Mouse (Mus musculus): ENCODE data around the gene Atad2b.
A peak's percentile ranks its signal among the peaks of the same experiment; 100 is the strongest.
"Not testable (repeated sequence)": the region's sequence is repeated elsewhere in the genome, so short reads cannot be mapped to it uniquely, and the experiment has no call there.

The Atad2b gene

DNA sequence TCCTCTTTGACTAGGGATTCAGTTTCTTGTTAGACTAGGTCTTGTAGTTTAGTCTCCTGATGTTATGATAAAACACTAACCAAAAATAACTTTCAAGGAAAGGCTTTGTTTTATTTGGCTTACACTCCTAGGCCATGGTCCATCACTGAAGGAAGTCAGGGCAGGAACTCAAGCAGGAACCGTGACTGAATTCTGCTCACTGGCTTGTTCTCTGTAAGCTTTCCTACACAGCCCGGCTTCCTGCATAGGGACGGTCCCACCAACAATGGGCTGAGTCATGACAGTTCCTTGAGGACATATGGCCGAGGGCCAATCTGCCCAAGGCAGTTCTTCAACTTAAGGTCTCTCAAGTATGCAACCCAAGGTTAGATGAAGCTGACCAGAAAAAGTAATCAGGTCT lies 5.4 kb upstream of the Atad2b start:
- DNase-seq (ENCODE audit: low spot score), result no peak

DNA sequence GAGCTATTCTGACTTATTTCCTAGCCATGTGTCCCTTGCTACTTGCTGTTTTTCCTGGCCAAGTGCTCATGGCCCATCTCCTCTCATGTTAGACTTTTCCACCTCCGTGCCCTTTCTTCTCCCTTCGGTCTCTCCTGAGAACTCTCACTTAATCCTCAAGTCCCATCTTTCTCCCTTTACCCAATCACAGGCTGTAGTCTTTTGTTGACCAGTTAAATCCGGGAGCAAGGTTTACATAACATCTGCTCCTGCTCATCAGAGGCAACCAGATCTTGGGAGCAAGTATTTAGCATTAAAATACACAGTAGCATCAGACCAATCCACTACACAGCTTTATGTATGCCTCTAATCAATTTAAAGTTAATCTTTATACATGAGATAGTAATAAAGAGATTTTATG lies 2.7 kb upstream of the Atad2b start:
- DNase-seq (ENCODE audit: low spot score), result no peak

DNA sequence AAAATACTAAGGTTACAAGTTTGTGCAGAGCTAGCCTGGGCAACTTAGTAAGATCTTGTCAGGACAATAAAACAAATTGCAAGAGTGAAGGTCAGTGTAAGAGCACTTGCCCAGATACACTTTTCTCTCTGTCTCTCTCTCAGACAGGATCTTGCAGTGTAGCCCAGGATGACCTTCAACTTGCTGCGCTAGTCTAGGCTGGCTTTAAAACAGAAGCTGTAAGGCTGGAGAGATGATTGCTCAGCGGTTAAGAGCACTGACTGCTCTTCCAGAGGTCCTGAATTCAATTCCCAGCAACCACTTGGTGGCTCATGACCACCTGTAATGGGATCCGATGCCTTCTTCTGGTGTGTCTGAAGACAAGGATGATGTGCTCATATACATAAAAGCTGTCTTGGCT lies 2.2 kb upstream of the Atad2b start:
- no peak for DNase-seq (ENCODE audit: low spot score)

DNA sequence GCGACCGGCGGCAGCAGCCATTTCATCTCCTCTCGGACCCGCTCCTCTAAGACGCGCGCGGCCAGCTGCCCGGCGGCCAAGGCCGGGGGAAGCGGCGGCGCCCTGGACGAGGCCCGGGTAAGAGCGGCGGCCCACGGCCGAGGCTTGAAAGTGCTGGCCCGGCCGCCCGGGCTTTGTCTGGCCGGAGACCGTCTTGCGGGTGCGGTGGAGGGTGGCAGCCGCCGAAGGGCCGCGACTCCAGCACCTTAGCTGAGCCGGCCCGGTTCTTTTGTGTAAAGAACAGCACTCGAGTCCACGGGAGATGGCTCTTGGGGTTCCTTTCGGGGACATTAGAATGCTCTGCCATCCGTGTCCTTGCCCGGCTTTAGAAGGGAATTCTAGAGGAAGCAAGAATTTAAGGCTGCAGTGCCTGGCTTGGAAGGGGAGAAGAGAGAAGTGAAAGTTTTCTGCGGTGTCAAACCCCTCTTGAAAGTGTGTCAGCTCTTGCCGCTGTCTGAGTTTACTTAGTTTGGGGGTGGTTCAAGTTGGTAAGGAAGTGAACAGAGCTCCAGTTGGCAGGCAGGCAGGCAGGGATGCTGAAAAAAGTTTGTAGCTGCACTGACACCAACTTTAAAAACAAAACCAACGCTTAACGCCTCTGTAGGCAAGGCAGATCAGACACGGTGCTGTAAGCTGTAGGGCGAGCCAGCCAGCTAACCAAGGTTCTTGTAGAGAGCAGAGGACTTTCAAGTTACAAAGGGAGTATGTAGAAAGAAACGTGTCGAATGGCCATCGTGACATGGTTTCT lies 845 bp downstream of the Atad2b start:
- peak; percentile 52 for DNase-seq (ENCODE audit: low spot score)

DNA sequence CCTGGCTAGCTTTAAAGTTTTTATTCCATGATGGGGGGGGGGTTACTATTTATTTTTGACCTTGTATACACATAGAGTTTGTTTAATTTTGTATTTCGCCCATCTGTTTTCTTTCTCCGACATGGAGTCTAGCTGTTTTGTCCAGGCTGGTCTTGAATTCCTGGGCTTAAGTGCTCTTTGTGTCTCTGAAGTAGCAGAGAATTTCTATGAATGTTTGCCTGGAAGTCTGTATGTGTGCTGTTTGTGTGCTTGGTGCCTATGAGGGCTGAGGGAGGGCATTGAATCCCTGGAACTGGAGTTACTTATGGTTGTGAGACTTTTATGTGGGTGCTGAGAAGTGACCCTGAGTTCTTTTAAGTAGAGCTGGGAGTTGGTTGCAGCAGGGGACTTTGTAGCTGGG lies 11.0 kb downstream of the Atad2b start:
- DNase-seq (ENCODE audit: low spot score), result no peak

DNA sequence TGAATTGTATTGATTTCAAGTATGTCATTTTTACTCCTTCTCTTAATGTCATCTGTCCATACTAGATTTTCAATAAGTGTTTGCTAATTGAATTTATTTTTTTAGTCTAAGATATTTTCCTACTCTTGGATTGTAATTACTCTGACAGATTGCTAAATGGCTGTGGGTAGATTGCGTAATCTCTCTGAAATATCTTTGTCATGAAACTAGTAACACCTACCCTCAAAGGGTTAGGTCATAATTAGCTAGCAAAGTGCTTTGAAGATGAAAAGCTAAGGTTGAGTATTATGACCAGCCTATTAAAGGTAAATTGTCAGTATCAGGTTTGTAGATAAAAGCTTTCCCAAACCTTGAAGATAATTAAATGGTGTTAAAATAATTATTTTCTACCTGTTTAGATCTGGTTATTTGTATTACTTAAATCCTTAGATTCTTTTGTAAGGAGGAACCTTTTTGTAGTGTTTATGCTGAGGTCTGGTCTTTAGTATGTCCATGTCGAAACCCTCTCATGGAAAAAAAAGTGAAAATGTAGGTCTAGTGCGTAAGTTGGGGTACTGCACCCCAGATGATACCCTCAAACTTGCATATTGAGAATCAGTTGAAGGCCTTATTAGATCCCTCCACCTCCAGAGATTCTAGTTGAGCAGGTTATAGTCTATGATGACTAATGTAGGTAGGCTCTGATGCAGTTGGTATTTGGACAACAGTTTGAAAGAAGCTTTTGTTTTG lies 13.8 kb downstream of the Atad2b start:
- DNase-seq (ENCODE audit: low spot score), result no peak

DNA sequence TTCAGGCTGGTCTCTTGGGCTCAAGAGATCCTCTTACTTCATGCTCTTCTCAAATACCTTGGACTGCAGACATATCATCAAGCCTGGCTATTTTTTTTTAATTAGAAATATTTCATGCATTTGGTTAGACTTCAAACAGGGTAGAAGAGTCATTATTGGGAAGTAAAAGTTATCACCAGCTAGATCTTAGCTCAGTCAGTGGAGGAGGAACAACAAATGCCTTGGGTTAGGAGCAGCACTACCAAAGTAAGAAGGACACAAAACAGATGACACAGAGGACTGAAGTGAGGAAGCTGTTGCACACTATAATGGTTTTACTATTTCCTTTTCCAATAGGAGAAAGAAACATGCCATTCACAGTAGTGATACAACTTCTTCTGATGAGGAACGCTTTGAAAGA lies 35.1 kb downstream of the Atad2b start:
- DNase-seq (ENCODE audit: low spot score), result no peak

DNA sequence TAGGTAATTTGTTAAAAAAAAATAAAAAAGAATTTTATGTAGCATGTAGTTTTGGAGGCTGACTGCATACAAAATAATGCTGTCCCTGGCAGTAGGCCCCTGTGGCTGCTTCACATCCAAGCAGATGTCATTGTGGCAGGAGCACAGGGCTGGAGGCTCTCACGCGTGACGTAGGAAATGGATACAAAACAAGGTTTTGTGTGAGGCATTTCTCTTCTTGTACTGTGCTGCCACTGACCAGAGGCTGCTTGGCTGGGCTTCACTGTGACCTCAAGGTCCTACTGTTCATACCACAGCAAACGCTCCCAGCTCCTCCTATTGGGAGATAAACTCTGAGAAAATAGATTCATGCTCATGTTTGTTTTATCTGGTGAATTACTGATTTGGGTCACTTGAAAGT lies 36.0 kb downstream of the Atad2b start:
- DNase-seq (ENCODE audit: low spot score), result no peak

DNA sequence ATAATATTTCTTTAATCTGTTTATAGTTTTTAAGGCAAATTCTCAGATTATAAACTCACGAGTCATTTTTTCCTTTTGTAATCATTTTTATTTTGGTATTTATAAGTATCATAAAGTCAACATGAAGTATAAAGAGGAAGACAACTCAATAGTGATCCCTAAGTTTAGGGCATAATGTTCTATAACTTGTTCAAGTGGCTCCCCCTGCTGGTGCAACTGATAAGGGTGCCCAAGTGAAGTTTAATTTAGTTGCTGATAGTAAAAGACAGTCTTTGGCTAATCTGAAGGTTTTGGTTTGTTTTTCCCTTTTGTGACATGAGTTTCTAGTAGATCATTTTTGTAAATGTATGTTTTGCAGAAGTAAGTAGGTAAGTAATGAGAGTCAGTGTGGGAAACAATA lies 55.8 kb downstream of the Atad2b start:
- DNase-seq (ENCODE audit: low spot score), result peak; percentile 21

DNA sequence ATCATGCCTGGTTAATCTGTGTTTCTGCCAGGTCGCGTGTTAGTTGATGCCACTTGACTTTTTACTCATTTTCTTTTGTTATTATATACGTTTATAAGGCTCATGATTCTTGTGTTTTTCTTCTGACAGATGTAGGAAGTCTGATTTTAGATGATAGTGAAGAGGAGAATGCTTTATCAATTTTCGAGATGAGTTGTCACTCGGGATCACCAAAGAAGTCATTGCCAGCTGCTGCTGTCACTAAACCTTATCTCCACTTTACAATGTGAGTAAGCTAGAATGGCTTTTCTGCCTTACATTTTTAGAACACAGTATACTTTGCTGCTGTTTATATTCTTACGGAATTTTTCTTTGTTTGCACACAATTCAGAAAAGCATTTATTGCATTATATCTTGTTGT lies 61.2 kb downstream of the Atad2b start:
- DNase-seq (ENCODE audit: low spot score), result no peak

DNA sequence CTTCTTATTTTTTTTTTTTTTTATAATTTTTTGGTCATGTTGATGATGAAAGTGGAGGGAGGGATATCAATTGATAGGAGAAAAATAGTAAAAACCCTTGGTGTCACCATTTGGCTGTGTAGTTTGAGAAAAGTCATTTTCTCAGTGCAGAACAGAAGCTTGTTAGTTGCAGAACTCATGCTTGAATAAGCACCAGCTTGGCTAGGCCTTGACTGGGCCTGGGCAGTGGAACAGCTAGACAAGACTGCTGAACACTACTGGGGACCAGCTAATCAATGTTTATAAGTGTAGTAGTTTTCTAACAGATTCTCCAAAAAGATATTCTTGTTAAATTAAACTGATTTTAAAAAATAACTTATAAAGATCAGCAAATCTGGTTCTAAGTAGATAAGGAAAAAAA lies 79.8 kb downstream of the Atad2b start:
- no peak for DNase-seq (ENCODE audit: low spot score)

DNA sequence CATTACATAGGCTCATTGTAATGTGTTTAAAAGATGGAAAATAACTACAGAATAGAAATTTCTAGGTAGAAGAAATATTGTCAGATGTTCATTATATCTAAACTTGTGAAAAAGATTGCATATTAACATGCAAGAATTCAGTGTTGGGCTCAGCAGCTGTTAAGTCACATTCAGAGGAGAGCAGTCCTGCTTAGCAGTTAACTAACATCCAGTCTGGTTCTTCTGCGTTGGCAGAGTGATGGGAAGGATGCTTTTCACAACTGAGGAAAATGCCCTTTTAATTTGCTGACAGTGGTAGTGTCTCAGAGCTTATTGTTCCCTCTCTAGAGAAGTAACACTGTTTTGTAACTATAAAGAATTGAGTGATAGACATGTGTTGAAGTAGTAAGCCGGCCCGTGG lies 88.2 kb downstream of the Atad2b start:
- no peak for DNase-seq (ENCODE audit: low spot score)

DNA sequence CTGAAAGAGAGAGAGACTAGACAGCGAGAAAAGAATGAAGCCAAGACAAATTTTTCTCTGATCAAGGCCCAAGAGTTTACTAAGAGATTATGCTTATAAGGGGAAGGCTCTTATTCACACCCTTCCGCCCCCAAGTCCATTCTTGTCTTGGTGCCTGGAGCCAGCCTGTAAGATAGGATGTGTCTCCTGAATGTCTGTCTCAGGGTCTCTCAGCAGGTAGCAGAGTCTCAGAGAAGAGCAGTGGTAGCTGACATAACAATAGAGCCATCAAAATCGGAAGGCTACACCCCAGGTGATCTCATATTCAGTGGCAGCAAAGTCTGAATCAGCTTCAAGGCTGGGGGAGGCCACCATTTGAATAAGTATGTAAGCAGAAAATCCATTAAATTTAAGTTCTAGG lies 88.6 kb downstream of the Atad2b start:
- DNase-seq (ENCODE audit: low spot score), result not testable (repeated sequence)

DNA sequence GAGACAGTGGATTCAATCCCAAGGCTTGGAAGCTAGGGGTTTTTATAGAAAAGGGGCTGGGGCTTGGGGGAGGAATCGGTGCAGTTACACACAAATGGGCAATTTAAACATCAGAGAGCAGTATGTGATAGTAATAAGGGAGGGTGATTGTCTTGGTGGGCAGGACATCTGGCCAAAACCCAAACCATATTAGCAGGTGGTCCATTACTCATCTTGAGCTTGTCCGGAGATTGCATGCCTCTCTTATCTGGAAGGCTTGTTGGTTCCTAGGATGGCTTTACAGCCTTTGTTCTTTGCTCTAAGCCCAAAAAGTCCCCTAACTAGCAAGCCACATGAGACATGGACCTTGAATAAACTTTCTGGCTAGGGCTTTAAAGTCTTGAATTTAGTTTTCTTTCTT lies 91.5 kb downstream of the Atad2b start:
- DNase-seq (ENCODE audit: low spot score), result not testable (repeated sequence)

DNA sequence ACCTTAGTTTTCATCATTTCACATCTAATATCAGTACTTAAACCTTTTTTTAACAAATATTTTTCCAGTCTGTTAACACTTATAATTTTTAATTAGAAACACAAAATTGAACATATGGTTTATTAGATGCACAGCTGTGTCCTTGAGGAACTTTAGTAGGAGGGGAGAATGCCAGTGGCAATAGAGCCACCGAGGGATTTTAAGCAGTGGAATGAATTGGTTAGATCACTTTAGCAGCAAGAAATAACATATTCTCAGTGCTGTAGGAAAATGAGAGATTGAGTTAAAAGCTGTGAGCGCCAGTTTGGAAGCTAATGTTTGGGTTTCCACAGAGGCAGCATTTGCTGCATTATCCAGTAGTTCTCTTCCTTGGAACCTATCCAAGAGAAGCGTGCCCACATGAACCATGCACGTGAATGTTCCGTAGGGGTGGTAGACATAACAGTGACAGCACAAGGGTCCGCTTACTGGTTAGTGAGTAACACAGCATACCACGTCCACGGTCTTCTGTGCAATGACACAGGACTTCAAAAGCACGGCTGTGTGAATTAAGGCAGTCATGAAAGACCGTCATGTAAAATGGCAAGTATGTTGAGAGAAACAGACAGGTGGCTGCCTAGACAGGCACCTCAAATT lies 108.2 kb downstream of the Atad2b start:
- no peak for DNase-seq (ENCODE audit: low spot score)

DNA sequence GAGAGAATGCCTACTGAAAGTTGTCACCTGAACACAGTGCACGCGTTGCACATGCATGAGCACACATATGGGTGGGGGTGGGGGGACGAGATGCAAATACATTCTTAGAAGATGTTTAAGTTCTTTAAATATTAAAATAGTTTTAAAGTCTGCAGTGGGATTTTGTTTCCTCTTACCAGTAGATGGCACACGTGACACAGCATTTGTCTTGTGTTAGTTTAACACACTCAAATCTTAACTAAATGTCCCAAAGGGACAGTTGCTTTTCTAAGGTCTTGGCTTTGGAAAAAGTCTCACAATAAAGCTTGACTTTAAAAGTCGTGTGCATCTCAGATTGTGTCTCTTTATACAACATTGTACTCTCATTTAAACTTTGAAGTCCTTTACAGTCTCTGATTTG lies 111.9 kb downstream of the Atad2b start:
- no peak for DNase-seq (ENCODE audit: low spot score)

DNA sequence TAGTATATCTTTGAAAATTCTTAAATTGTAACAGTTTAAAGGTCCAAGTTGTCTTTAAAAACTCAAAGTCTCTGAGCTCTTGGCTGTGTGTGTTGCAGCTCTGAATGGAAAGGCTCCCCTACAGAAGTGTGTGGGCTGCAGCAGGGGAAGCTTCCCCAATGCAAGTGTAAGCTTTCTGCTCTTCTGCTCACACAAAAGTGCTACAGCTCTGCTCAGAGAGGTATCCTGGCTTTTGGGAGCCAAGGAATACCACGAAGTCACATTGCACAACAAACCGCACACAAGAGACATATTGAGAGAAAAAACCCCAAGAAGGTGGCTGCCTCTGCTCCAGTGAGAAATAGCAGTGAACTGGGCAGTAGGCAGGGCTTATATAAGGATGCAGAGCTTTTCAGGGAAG lies 120.9 kb downstream of the Atad2b start:
- no peak for DNase-seq (ENCODE audit: low spot score)

DNA sequence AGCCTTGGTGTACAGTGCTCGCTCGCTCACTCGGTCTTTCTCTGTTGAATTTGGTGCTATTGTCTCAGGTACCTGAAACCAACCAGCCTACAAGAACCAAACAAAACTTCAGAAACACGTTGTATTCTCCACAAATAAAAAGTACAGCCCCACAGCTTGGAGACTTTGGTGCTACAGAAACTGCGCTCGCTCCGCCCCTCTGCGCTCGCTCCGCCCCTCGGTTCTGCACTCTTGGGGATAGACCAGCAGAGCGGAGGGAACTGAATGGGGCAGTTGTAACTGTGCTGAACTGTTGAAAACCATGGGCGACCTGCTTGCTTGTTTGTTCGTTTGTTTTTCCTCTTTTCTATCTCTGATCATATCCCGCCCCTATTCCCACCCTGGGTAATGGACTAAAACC lies 127.0 kb downstream of the Atad2b start:
- no peak for DNase-seq (ENCODE audit: low spot score)

DNA sequence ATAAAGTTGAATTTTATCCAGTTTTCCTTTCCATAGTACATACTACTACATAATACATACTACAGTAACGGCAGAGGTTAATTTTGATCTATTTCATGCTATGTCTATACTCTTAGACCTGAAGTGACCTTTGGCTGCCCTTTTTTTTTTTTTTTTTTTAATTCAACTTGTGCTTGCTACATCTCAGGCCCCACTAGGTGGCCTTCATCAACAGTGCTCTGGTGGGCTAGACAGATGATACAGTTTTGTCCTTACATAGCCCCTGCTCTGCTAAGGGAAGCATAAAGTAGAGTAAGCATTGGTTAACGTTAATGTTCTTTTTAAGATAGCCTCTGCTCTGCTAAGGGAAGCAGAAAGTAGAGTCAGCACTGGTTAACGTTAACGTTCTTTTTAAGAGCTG lies 131.0 kb downstream of the Atad2b start:
- DNase-seq (ENCODE audit: low spot score), result no peak

DNA sequence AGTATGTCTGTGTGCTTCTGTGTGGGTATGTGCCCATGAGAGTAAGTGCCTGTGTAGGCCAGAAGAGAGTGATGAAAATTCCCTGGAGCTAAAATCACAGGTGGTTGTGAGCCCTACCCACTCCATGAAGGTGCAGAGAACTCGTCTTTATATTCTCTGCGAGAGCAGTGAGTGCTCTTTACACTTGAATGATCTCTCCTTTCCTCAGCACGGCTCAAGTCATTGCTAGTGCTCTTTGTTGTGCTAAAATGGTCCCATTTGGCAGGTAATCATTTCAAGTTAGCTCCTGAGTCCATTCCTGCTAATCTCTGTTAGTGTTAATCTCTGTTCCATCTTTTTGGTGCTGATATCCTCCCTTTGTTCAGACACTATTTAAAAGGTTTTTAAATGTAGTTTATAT lies 150.4 kb downstream of the Atad2b start:
- no peak for DNase-seq (ENCODE audit: low spot score)

DNA sequence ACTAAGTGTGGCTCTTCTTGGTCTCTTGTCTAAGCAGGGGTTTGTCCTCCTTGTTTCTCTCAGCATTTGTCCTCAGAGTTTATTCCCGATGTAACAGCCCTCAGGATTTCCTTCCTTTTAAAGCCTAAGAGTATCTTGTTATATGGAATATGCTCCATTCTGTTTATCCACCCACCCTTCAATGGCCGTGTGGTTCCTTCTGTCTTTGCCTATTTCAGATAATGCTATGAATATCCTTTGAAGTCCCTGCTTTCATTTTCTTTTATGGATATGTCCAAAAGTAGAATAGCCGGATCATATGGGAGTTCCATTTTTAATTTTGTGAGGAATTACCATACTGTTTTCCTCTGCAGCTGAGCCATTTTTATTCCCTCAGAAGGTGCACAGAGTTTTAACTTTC lies 153.0 kb downstream of the Atad2b start:
- no peak for DNase-seq (ENCODE audit: low spot score)

DNA sequence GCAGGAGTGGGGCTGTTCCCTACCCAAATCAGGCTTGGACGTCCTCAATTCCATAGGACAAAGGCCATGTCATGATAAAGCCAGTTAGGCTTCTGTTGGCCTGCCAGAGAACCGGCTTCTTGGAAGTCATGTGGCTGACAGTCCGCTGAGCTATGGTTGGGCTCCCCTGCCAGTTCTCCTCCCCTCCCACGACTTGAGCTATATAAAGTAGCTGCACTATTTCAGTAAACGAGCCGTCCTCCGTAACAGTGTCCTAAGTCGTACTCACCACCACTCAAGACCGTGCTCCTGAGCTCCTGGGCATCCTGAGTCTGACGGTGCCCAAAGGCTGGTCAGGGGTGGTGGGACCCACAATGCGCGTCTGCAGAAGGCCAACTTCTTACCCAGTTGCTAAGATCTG lies 156.0 kb downstream of the Atad2b start:
- no peak for DNase-seq (ENCODE audit: low spot score)

DNA sequence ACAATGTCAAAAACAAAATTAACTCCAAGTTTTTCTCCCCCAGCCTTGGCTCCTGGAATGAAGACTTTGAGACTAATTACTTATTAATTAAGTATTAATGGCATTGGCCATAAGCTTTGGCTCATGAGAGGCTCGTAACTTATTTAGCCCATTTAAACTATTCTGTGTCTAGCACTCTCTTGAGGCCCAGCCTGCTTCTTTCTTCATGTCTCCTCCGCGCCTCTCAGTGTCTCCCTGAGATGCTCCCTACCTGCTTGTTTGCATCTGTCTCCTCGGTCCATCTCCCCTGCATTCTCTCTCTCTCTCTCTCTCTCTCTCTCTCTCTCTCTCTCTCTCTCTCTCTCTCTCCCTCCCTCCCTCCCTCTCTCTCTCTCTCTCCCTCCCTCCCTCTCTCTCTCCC lies 164.3 kb downstream of the Atad2b start:
- DNase-seq (ENCODE audit: low spot score), result no peak
